Mouse (Mus musculus) midbrain, embryonic 10.5 days (tissue): ENCODE results near the gene Kif26a. TPM values are rescaled to one million over a fixed set of nuclear protein-coding genes. Genes with fewer than 3 reads are reported as not detected.

Experiments
- microRNA counts: library from miRNA; unstranded; fragments of <30 nt; microRNA quantifications from one replicate; lab custom pipeline; 2017
- microRNA-seq: library from miRNA; unstranded; fragments of <30 nt; microRNA quantifications from one replicate; pipeline ENCODE4, GENCODE M21; 2017
- polyA plus RNA-seq: library from polyadenylated mRNA; unstranded; fragments of >200 nt; fragmentation: Nextera tagmentation; extraction: Ambion mirVana; gene quantifications from 2 replicates; pipeline ENCODE4 v1.2.1, GENCODE M21; 2016

Gene Kif26a
- polyA plus RNA-seq, 1 experiment from 2014 or later, result 3.3 TPM

MicroRNA genes within 50 kb of the gene (microRNA counts, 519-probe panel; counts per million panel counts)
- not detected for microRNA mmu-miR-203 (lab: Ali Mortazavi, UCI)

Small RNA genes within 50 kb of the gene (microRNA-seq; reads per million reads assigned to microRNA genes)
- gene Mir203 (734 reads per million, percentile 74 among the genes with 10 or more reads in this experiment), gene Mir3073a (not detected), gene Mir3073b (not detected)

Other genes starting within 250 kb of the Kif26a start
- gene Ppp1r13b, start 238.1 kb upstream of the Kif26a start, polyA plus RNA-seq, result 3.5 and 4.9 TPM in 2 replicates
- gene Atp5mpl, start 179.2 kb upstream of the Kif26a start, polyA plus RNA-seq, result 559 and 585 TPM in 2 replicates
- 1.0 TPM in 2 replicates for gene Tdrd9, start 174.6 kb upstream of the Kif26a start, polyA plus RNA-seq
- gene Rd3l, start 164.9 kb upstream of the Kif26a start, polyA plus RNA-seq, result not detected in 2 replicates
- gene Aspg, start 39.5 kb upstream of the Kif26a start, polyA plus RNA-seq, result 1.3 and 1.5 TPM in 2 replicates